Mouse (Mus musculus) cerebellum, adult 9-10 months (tissue): ENCODE measurements around the gene Btnl2.
"Not testable (repeated sequence)": the region's sequence is repeated elsewhere in the genome, so short reads cannot be mapped to it uniquely, and the experiment has no call there.

Experiments used
- DNase-seq: peaks from one replicate; pipeline ENCODE4 v3.0.0; 2022

Btnl2 gene

DNA sequence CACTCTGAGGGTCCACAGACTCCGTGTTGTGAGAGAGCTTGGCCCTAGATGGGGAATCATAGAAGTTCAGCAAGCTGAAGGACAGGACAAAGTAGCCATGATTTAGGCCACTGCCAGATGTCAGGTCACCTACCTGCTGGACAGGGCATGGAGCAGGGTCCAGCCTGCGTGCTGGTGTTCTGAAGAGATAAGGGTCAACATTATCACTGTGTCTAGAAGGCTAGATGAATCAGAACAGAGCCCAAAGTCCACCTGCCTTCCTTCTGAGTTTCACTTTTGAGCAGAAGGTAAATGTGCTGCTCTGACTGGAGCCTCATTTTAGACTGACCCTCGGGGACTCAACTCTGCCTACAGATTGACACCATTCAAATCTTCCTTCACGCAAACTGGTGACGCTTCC is at the start of gene Btnl2:
Gene Btnl2, plus strand, starts transcription at position 284 of the 400 bp plus-strand sequence.
- no peak for DNase-seq

DNA sequence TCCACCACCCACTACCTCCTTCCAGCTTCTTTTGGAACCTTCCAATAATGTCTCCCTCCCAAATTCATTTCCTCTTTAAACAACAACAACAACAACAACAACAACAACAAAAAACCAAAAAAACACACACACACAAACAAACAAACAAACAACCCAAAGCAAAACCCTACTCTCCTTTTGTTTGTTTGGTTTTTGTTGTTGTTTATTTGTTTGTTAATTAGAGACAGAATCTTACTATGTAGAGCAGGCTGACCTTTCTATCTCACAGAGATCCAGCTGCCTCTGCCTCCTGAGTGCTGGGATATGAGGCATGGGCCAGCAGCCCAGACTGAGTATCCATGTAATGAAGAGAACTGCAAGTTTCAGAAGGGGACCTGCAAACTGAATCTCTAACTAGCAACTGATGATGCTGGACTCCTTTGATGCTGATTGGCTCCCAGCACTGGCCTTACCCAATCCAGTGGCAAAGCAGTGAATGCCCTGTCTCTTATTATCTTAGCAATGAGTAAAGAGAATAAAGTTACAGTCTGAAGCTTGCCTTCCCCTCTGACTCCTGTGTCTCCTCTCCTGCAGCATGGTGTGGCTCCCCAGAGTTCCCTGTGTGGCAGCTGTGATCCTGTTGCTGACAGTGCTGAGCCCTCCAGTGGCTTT is 49.1 kb upstream of the Btnl2 start, which contains the start of gene H2-Eb1:
Gene H2-Eb1, plus strand, starts transcription at position 488 of the 651 bp plus-strand sequence.
- peak; percentile 73 for DNase-seq

DNA sequence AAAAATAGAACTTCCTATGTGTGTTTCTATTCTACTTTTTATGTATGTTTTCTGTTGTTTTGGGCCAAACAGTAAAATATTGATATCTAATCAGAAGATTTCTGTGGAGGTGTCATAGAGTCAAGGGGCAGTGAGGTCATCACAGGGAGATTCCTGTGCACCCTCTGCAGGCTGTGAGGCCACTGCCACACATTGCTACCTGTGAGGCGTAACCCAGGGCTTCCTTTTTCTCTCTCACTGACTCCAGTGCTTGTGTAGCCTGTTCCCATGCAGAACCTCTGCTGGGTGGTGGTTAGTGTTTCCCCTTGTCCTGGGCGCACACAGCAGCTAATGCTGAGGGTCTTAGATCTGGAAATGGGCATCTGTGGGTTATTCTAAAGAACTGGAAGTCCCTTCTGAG is 48.2 kb upstream of the Btnl2 start:
- no peak for DNase-seq

DNA sequence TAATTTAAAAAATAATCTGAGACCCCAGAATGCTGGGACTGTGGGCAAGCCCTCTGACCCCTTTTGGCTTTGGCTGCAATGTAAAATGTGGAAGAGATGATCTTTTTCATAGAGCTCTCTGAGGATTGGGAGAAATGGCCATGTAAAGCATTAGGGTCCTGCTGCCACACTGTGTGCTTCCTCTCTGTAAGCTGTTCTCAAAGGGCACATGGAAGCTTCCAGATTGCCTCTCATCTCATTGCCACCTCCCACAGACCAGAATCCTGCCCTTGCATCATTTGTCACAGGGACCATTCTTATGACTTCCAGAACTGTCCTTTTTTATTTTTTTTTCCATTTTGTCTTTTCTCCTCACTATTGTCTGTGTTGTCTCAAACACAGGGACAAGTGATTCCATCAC is 47.4 kb upstream of the Btnl2 start:
- no peak for DNase-seq

DNA sequence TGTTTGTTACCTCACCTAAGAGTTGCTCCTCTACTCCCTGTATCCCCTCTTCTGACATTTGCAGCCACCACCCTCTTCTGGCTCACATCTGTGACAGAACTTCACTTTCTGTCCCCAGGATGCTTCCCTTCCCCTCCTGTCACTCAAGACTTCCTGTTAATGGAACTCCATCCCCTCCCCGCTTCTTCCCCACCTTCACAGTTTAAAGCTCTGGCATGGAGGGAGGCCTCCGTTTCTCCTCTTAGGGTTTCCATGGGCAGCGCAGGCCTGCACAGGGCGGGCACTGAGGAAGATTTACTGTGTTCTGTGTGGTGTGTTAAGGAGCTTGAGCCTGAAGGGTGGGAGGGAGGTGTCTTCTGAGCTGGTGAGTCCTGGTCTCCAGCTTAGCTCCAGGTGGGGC is 46.5 kb upstream of the Btnl2 start:
- DNase-seq, result no peak

DNA sequence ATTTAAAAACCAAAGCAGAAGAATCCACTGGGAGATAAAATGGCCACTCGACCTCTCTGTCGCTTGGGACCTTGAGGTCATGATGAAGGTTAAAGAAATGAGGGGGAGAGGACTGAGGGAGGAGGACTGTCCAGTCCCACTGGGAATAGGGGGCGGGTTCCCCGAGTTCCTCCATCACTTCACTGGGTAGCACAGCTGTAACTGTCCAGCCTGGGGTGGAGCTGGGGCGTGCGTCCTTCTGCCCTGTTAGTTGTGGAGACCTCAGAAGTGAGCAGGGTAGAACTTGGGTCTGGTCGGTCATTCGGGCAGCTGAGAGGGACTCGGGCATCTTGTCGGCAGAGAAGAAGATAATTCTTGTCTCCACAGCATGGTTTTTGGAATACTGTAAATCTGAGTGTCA is 45.4 kb upstream of the Btnl2 start:
- no peak for DNase-seq

DNA sequence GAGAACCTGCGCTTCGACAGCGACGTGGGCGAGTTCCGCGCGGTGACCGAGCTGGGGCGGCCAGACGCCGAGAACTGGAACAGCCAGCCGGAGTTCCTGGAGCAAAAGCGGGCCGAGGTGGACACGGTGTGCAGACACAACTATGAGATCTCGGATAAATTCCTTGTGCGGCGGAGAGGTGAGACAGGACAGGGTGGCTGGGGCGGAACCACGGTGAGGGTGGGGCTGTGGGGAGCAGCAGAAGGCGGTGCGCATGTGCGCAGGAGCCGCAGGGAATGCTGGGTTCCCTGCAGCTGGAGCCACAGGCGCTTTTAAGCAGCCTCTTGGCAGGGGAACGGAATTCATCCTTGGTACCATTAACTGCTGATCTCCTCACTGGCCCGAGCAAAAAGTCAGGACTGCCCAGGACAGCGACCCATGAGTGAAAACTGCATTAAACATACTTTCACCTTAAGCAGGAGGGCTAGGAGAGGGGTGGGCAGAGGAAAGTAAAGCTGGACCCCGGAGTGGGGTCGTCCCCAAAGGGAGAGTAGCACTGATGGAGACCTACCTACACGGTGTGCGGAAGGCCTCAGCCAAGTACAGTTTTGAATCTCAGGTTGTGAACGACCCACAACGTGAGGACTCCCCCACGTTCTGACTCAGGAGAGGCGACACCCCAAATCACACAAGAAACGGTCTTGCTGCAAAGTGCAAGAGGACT is 44.8 kb upstream of the Btnl2 start:
- DNase-seq, result peak; percentile 34

DNA sequence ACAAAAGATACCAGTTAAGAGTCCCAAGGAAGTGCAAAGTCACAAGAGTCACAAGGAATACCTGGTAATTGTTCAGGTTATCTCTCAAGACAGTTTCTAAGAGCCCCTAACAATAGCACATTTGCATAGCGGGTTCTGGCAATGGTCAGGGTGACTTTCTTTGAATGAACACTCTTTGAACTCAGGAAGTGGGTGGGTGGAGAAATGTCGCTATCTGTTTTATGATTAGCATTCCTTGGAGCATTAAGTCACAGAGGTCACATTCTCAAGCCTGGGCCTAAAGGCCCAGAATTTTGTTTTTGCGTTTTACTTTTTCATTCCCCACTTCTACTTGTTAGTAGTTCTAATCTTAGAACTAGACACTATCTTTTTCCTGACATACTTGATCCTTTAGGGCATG is 44.1 kb upstream of the Btnl2 start:
- DNase-seq, result not testable (repeated sequence)

DNA sequence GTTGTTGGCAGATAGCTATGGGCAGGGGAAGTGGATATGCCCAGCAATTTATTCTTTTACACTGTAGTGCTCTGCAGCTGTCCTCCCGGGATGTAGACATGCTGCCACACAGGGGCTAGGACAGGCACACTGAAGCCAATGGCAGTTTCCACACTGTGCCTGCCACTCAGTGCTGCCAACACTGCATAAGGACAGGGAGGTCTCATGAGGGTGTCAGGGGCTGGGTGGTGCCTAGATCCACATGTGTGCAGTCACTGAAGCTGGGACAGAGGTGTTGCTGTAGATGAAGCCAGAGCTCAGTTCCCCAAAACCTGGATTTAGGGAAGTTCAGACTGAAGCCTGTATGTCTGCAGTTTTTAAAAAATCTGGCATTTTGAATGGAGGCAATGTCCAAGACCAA is 42.4 kb upstream of the Btnl2 start:
- DNase-seq, result no peak

DNA sequence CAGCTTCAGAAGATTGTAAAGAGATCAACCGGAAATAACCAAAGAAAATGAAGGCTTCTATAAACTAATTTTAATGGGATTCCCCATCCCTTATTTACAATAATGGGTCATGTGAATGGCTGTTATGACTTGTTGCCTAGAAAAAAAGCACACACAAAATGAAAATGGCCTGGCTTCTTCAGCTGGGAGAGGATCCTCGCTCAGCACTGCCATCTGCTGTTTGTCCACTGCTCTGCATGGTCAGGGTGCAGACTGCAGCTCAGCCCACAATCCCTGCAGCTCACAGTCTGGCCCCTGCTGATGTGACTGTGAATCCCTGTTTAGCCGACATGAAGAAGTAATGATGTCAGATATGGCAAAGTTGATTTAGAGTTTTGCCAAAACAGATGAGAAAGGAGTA is 41.2 kb upstream of the Btnl2 start:
- peak; percentile 34 for DNase-seq

DNA sequence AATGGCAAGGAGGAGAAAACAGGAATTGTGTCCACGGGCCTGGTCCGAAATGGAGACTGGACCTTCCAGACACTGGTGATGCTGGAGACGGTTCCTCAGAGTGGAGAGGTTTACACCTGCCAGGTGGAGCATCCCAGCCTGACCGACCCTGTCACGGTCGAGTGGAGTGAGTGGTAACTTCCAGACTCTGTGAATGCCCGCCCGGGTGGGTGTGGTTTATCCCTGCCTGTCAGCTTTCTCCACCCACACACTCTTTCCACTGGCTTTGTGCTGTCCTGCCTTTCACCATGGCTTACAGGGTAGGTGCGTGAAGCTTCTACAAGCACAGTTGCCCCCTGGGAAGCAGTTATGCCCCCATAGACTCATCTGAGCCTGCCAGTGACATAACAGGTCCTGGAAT is 40.3 kb upstream of the Btnl2 start:
- no peak for DNase-seq

DNA sequence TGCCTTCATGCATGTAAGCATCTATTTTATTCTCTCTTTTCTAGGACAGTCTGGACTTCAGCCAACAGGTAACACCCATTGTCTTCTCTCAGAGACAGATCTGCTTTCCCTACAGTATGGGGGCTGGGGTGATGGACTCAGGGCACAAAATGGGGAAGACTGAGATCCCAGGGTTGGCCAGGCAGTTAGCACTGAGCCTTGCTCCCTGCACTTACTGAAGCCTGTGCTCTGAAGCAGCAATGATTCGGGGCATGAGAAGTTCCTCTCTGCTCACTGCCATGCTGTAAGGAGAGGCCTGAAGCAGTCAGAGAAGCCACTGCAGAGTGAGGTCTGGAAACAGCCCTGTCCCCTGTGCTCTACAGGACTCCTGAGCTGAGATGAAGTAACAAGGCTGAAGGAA is 39.1 kb upstream of the Btnl2 start:
- DNase-seq, result no peak

DNA sequence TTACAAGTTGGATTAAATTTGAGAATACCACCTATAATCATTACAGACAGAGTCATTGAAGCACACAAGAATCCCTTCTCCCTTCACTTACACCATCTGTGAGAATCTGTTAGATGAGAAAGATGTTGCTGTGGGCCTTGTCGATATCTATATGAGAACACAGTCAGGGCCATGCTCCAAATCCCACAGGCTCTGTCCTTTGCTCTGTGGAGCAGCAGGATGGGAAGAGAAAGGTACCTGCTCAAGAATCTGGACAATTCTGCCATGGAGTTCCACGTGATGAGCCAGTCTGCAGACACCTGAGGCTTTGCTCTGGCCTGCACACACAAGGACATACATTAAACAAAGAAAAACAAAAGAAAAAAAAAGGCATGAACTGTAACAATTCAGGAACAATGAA is 37.9 kb upstream of the Btnl2 start:
- no peak for DNase-seq

DNA sequence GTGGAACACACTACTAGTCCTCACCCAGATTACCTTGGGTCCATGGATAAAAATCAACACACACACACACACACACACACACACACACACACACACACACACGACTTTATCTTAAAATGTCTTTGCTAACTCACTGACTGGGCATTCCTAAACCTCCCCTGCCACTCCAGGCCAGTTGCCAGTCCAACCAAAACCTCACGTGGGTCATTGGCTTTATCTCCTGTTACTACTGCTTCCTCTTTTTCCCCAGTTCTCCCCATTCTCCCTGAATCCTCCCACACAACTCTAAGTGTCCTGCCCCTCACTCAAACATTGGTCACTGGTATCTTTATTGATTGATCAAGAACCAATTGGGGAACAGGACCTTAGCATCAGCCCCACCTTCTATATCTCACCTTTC is 37.3 kb upstream of the Btnl2 start:
- no peak for DNase-seq

DNA sequence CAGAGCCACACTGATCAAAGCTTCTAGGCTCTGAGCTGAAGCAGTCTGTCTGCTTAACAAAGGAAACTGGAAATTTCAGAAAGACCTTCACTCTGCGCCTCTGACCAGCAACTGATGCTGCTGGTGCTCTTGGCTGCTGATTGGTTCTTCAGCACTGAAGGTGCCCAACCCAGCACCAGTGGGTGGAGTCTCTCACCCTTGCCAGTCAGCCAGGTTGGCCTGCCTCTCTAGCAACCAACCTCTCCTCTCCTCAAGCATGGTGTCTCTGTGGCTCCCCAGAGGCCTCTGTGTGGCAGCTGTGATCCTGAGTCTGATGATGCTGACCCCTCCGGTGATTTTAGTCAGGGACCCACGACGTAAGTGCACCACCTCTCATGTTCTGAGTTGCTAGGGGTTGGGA is 29.2 kb upstream of the Btnl2 start, which contains the start of gene H2-Eb2:
Gene H2-Eb2, plus strand, starts transcription at position 230 of the 400 bp plus-strand sequence.
- no peak for DNase-seq

DNA sequence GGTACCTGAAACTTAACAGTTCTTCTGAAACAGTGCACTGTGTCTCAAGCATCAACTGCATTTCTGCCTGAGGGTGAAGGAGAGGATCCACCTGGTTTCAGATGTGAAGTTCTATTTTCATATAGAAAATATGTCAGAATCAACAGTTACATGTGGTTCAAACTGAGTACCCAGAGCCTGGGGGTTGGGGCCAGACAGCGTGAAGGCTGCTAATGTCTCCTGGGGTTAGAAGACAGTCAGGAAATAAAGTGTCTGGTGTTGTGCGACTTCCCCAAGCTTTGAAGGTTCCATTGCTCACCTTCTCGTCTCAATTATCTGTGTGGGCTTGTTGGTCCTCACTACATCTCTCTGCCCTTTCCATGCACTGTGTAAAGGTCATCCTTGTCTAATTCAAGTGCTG is 28.2 kb upstream of the Btnl2 start:
- no peak for DNase-seq

DNA sequence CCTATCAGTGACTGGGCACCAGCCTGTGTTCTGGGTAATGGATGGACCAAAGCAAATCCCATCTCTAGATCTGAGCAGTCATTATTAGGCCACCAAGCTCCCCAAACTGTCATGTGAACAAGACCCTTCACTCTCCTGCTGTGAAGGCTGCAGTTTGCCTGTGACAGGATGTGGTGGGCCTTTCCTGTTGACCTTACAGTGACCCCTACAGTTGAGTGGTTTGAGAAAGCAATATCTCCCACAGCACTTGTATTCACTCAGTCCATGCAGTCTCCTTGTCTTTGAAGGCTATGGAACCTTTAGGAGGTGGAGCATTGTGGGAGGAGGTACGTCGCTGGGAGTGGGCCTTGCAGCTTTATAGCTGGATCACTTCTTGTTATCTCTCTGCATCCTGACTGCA is 24.8 kb upstream of the Btnl2 start:
- DNase-seq, result no peak

DNA sequence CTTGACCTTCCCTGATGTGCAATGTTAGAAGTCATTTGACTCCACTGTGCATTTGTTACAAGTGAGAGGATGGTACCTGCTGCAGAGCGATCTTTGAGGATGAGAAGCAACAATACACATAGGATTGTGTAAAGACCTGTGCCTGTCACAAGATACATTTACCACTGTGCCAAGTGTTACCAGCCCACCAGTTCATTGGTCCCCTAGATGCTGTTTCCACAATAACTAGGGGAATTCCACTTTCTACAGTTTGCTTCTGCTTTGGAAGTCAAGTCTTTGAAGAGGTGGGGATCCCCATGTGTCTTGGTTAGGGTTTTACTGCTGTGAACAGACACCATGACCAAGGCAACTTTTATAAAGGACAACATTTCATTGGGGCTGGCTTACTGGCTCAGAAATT is 23.4 kb upstream of the Btnl2 start:
- DNase-seq, result no peak

DNA sequence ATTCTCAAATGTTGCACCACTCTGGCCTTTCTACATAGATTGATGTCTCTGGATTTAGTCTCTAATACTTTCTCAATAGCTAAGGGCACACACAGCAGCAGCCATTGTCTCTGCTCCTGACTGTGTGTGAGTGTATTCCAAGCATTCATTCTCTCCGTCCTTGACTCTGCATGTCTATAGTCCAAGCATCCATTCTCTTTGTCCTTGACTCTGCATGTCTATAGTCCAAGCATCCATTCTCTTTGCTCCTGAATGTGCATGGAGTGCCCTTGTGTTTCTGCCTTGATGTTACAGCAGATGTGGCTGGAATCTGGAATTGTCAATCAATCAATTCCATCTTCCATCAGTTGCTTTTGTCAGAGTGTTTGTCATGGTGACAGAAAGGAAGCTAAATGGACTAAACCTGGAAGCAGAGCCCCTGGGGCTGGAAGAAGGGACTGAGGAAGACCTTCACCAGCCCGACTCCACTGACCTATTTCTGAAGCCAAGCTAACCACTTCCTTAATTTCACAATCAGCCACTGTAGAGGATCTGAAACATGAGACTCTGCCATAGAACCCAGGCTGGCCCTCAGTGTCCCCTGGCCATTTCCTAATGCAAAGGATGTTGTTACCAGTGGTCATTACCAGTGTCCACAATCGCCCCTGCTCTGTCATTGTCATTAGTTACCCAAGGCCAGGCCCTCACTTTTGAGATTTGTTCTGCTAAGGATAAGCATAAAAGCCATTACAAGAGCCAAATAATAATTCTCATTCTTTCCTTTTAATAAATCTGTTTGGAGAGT is 13.8 kb upstream of the Btnl2 start:
- DNase-seq, result no peak

DNA sequence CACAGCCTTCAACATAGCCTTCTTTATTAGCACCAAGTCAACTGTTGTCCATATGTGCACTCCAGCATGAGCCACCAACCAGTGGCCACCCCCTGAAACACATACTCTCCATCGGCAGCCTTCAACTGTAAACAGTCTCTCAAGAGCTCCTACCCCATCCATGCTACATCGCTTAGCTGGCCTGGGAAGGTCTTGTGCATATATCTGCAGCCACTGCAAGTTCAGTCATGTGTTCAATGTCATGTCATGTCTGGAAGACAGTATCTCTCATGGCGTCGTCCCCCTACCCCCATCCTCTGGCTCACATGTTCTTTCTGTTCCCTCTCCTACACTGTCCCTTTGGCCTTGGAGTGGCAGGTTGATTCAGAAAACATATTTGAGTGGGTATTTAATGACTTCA is 9.7 kb upstream of the Btnl2 start:
- no peak for DNase-seq

DNA sequence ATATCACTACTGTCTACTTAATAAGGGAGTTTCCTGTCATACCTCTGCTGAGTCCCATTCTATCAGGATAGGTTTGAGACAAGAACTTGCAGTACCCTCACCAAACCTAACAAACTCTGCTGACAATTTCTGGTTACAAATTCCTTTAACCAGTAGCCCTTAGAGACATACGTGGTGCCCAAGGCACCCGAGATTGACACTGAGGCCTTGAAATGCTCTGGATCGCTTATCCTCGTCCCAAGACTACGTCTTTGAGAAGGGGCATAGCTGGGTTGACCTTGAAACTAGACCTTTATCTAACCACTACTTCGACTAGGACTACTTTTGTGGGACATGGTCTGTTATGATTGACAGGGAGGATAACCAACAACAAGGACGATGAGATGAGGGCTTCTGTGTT is 9.1 kb upstream of the Btnl2 start:
- no peak for DNase-seq

DNA sequence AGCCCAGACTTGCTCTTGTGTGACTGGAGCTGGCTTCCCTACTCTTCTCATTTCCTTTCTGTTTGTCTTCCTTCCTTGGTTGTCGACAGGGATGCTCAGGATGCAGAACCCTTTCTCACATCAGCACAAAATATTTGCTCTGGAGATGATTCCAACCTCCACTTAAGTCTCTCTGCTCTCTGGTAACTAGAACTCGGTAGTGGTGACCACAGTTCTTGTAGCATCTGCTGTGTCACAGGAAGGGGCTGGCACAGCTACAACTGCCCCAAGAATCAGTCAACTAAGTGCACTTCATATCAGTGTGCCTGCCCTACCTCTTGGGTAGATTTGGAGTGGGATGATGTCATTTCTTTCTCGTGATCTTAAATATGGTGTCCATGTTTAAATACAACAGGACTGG is 8.6 kb upstream of the Btnl2 start:
- DNase-seq, result no peak

DNA sequence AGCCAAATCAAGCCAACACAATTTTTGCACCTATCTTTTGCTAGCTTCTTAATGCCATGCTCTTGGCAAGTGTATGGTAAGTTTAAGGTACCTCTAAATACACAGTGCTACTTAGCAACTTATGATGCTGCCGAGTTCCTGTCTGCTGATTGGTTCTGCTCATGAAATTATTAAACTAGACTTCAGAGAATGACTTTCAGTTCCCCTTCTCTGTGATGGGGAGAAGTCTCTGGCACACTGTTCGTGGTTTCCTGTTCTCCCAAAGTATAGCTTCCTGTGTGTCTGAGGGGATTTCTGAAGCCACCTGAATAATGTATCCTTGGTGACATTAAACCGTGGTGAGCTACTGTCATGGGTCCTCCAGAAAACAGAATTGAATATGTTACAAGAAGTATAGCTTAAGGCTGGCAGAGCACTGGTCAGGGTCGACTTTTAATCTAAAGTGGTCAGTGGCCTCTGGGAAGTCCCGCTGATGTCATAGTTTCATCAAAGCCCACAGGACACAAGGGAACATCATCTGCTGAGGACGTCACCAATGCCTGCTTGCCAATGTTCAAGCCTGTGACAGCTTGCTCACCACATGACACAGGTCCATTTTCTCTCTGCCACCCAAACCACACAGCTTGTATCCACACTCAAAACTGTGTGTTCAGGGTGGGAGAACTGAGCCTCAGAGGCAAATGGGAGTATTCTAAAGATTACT is 6.9 kb upstream of the Btnl2 start:
- DNase-seq, result peak; percentile 17
